Mouse (Mus musculus) ovary, postnatal 10 days (tissue): ENCODE measurements around the gene Hcar2.

Experiments used
- DNase-seq: peaks from one replicate; pipeline ENCODE4 v3.0.0; 2022; ENCODE audit warnings: low spot score

Gene Hcar2

DNA sequence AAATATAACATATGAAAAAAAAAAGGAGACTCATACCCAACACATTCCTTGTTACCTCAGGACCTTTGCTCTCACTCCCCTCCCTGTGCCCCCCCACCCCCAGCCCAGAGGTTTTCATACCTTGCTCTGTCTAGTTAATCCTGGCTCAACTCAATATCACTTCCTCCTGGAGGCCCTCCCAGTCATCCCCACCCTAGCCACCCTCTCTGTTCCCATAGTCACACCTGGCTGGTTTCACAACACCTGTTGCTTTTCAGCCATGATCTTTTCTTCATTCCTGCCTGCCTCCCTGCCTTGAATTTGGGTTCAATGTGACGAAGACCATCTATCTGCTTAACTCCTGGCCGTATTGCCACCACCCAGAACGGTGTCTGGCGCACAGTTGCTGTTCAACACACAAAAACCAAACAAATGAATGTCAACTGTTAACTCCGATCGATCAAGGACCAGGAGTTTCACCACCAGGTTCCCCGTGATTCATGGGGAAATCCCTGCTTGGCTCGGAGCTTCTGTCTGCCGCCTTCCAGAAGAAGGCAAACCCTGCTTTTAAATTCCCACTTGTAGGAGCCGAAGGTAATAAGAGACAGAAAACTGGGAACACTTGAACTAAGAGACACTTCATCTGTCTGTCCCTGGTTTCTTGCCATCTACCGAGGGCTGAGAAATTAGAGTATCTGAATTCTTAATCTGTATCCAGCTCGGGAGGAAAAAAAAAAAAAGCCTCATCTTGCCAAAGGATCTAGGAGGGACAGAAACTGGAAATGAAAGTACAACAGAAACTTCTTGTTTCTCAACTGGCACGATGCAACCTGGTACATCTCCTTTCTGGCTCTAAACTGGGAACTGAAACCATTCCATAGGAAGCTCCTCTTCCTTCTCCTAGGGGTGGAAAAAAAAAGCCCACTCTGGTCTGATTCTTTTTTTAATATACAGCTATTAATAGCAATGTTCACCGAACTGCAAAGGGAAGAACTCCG is 2.6 kb downstream of the Hcar2 start:
- DNase-seq = no peak

DNA sequence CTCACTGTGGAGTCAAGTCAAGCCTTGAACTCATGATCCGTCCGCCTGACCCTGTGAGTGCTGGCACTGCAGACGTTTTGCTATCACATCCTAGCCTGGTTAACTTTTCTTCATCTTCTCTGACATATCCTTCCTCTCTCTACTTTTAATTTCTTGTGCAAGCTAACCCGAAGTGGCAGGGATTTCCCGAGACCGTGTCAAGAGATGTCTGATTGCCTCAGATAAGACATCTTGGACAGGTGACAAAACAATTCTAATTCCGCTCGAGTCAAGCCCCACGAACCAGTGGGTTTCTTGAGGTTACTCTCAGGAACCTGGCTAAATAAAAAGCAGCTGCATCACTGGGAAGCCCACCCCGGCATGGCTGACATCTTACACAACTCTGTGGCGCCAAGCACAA is 6.5 kb downstream of the Hcar2 start:
- DNase-seq = no peak

DNA sequence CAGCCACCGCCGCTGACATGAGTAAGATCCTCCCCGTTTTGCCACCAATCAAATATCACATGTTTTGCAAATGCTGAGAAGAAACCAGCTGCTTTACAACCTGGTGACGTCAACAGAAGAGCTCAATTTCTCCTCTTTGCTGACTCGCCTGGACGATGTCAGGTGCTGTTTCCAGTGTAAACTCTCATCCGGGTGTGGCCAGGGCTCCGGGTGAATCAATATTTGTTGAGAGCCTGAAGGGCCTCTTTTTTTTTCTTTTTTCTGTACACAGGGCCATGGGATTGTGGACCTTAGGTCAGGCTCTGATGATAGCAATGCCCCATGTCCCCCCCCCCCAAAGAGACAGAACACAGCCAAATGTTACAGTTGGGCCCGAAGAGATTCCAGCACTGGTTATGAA is 10.8 kb downstream of the Hcar2 start:
- no peak for DNase-seq

DNA sequence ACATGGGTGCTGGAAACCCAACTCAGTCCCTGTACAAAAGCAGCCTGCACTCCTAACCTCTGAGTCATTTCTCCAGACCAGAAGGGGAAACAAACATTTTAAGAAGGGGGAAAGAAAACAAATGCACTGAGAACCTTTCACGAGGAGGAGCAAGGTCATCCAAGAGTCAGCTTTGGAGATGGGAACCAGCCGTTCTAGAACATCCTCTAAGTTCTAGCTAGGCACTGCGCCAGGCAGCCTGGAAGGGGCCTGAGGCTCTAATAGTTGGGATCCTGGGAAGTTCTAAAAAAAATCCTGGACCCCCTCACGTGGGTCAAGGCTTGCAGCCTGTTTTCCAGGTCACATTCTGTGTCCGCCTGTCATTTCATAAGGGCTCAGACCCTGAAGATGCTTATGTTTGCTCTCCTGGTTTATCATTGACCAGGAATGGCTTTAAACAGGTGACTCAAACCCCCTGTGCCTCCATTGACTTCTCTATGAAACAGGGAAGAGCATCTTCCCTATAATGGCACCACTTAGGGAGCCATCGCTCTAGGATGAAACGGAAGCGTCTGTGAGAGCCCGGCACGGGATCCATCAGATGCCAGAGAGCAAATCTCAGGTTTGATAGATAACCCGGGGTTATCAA is 11.3 kb downstream of the Hcar2 start:
- DNase-seq = no peak

DNA sequence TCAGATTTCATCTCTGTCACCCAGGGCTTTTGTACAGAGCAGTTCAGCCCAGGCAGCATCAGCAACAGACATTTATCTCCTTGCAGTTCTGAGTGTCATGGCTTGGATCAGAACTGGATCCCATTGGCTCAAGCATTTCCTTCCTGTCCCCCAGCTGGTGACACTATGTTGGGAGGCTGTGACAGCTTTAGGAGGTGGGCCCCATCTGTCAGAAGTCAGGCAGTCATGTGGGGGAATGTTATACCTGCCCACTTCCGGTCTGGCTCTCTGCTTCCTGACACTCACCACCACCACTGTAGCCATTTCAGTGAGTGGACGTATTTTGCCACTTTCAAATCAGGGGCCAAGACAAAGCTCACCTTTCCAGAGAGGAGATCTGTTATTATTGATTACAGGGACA is 13.9 kb downstream of the Hcar2 start:
- DNase-seq = no peak

DNA sequence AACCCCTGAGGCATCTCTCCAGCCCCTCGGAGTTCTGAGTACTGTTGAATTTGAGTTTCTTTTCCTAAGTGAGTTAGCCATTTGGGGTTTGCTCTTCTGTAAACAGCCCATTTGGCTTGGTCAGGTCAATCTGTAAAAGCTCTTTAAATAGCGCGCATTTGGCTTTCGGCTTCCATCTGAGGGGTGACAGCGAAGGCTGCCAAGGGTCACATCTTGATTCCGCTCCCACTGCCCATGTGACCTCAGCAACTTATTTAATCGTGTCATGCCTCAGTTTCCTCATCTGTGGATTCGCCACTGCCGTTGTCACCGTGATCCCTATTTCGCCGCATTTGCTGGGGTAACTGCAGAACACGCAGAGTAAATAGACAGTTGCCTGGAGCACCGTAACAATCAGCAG is 21.0 kb downstream of the Hcar2 start:
- DNase-seq = no peak

DNA sequence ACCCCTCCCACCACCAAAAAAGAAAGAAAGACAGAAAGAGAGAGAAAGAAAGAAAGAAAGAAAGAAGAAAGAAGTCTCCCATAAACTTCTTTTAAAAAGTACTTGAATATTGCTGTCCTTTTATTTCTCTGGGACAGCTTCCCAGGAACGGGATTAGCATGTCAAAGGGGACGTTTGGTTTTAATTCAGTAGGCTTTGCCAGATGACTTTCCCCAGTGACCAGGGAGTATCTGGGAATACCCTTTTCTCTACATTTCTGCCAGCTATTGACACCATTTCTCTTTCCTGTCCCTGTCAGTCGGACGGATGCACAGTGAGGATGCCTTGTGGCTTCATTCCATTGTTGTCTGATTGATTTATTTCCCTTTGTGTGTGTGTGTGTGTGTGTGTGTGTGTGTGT is 21.5 kb downstream of the Hcar2 start:
- DNase-seq = no peak

DNA sequence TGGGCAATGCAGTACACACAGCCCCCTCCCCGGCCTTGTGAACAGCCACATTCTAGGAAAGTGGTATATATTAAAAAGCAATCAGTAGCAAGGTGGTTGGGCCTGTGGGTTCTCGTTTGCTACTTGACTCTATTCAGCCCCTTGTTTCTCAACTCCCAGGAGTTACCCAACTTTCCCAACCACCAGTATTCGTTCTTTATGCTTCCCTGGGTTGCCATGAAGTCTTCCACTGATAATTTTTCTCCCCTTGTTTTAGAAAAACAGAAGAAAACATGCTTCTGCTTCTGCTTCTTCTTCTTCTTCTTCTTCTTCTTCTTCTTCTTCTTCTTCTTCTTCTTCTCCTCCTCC is 22.4 kb downstream of the Hcar2 start:
- DNase-seq = no peak

DNA sequence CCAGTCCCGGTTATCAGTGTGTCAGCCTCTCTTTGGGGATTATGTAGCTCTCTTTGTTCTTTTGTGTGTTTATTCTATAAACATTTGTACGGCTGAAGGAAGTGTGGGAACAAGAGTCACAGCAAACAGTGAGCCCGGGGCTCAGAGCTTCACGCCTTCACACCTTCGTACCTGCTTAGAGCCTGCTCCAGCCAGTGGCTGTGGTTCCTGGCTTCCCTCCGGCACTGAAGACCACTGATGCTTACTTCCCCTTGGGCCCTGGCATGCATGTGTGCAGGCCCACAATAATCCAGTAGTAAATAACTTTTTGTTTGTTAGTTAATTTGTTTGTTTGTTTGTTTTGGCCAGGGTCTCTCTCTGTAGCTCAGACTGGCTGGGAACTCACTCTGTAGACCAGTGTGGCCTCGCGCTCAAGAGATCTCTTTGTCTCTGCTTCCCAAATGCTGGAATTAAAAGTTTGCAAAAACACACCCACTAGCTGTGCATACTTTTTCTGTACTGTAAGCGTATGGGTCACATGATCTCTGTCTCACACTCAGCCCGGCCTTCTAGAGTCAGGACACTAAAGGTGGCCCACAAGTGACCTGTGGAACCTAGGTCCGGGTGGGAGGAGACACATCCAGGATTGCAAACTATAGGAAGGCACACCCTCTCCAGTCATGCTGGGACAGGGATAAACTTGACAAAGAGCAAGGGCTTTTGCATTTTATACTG is 22.9 kb downstream of the Hcar2 start:
- no peak for DNase-seq

DNA sequence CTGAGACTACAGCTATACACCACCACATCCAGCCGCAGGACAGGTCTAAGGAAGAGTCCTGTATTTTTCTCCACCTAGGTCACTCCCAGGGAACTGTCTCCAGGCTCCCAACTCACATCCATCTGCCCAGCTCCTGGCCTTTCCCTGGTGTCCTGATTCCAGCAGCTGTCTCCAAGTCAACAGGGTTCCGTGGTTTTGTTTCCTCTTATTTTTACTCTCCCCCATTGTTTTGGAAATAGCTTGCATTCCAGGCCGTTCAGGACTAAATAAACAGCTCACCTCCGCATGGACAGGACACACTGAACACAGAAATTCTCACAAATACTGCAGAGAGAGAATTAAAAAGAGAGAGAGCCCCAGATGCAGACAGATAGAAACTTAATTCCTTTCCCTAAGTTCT is 27.9 kb downstream of the Hcar2 start:
- DNase-seq = no peak

DNA sequence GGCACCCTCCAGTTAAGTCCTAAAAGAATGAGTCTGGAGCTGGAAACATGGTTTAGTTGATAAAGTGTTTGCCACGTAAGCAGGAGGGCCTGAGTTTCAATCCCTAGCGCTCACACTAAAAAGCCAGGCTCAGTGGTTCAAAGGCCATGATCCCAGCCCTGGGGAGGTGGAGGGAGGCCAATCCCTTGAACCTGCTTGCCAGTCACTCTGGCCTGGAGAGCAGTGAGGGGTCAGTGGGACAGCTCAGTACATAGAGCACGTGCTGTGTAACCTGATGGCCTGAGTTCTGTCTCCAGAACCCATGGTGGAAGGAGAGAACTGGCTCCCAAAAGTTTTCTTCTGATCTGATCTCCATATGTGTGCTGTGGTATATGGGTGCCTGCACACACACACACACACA is 30.5 kb downstream of the Hcar2 start:
- DNase-seq = no peak

DNA sequence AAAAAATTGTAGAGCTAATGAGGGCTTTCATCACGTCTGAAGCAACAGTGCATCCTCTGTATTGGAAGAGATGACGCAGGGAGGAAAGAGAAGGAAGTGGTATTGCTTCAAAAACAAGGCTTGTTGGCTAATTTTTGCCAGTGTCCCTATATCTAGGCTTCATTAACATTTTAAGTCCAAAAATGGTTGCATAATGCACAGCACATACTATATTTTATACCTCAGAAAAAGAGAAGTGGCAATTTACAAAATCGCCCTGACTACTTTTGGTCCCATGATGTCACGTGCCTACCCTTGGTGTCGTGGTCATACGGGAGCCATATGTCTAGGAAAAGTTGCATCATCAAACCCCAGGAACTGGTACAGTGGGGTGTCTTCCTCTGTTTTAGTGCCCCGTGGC is 33.0 kb downstream of the Hcar2 start:
- DNase-seq = no peak

DNA sequence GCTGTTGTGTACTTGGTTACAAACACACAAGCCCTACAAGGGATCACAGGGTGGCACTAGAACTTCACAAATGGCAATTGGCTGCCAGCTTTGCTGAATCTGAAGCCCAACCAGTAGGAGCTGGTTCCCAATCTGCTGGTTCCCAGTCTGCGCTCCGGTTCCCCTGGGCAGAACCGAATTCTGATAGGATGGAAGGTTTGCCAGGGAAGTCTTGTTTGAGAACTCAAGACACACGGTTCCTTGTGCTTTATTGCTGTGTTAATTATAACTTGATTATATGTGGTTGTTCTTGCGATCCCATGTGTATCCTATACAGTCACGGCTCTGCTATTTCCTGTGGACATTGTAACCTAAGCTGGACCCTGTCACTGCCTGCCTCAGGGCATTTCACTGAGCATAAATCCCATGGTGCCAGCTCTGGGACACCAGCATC is 37.6 kb downstream of the Hcar2 start:
- DNase-seq = no peak

DNA sequence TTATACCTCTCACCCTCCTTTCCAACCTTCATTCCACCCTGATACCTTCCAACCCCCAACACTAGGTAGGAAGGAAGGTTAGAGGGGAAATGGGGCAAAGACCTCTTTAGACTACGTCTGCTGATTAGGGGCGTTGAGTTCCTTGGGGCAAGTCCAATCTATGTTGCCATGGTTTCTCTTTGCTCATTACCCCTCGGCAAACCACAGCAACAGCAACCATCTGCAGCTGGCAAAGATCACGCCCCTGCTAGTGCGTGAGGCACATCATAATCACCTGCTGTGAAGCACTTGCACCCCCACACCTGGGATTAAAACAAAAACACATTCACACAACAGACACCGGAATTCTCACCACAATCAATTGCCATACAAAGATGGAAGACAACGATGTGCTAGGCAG is 42.6 kb downstream of the Hcar2 start:
- DNase-seq = no peak

DNA sequence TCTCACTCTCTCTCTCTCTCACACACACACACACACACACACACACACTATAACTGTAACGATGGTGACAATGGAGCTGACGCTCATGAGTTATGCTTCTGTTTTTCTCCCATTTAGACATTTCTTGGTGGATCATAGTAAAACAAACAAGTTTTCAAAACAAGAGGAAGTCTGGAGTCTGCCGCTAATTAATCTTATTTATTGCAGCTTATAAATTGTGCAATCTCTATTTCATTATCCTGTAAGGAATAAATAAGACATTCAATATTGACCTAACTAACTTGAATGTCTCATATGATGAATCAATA is 44.1 kb downstream of the Hcar2 start:
- no peak for DNase-seq

DNA sequence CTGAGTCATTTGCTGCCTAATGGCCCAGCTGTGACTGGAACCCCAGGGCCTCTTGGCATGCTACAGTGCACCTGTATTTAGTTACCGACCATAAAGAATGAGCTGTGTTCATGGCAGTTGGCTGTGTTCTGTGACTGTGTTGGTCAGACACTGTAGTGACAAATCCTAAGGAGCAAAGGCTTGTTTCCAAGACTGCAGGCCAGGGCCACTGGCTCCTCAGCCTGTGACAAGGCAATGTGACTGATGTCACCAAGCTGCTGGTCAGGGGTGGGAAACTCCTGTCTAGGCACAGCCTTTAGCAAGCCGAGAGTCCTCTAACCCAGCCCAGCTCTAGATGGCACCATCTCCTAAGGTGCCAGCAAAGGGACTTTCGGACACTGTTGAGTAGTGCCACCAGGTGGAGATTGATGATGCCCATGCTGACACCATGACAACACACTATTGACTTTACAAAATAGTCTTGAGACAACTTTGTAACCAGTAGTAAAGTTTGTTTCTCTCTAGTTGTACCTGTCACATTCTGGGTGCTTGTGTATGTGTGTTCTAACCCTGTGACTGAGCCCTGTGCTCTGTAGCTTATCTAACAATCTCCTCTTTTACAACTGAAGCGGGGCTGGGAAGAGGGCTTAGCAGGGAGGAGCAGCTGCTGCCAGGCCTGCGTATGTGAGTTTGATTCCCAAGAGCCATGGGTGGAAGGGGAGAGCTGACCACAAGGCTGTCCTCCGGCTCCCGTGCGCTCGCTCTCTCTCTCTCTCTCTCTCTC is 44.6 kb downstream of the Hcar2 start:
- no peak for DNase-seq

DNA sequence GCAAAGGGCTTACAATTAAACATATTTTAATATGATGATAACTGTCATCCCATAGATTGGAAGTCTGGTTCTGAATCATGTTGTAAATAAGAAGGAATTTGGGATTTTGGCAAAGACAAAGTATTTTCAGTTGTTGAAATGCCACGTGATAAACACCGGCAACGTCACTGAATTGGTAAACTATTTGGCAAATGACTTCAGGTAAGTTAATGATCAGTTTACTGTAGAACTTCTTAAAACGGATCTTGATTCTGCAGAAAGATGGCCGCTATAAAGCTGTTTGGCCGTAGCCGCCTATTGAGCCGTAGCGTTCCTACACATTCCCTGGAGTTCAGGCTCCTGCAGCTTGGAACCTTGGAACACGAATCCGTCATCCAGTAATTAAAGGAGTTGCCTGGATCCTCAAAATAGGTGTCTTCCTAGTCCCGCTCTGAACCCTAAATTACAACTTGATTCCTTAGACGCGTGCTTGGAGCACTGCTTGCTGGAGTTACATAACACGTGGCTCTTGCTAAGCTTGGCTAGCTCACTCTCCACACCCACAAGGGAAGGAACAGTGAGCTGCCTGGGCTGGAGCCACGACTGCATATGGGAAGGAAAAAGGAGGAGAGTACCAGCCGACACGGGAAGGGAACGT is 46.2 kb downstream of the Hcar2 start:
- DNase-seq = no peak

DNA sequence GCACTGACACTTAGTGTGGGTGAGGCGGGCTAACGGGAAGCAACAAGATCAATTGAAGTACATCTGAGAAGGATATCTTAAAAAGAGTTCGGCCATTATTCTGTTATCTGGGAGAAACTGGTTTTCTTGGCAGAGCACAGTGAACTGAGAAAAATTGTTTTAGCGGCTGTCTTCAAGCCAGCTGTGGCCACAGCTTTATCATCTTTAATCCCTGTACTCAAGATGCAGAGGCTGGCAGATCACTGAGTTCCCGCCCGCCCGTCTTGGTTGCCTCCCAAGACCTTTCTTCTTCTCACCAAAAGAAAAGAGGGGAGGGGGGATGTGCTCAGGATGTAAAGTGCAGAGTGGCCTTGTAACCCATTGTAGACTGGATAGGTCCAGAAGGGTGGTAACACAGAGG is 48.4 kb downstream of the Hcar2 start:
- no peak for DNase-seq
